Mouse (Mus musculus): ENCODE measurements around the gene Pdia2. TPM values are rescaled to one million over a fixed set of nuclear protein-coding genes. Genes with fewer than 3 reads are reported as not detected.

Gene Pdia2
- 23.2 TPM in 1 of 2 replicates, not detected in the other for polyA plus RNA-seq (2012; rRNA removed)

DNA sequence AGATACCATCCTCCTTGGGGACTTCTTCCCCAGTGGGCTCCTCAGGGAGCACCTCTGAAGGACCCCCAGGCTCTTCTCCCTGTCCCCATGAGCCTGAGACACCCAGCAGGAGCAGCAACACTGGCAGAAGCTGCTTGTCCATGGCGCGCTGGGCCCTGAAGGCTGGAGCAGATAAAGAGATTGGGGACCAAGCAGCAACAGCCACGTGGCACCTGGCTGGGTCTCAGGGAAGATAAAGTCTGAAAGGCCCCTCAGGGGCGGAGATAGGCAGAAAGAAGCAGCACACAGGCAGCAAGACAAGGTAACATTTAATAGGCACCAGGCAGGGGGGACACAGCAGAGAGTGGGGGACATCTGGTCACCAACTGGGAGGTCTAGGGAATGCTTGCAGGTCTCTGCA, at the start of gene Pdia2:
Pdia2 (minus strand) TSS at position 196 of the 400 bp plus-strand sequence.

GRCm38 (mm10) chr17:26244101-26244841, 45.4 kb upstream of the Pdia2 start, which contains the start of gene Fam234a:
Gene Fam234a (minus strand): TSS chr17:26244242.

DNA sequence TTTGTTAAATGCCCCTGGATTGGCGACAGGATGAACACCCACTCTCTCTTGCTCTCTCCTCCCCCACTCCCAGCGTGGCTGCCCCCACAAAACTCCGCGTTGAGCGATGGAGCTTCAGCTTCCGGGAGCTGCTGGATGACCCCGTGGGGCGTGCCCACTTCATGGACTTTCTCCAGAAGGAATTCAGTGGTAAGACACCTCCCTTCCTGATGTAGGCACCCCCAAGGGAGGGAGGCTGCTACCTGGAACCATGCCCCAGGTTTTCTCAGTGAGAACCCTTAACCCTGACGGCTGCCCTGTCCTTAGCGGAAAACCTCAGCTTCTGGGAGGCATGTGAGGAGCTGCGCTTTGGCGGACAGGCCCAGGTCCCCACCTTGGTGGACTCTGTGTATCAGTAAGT, 8.8 kb upstream of the Pdia2 start, which contains the start of gene Arhgdig:
Arhgdig (minus strand) TSS at position 101 of the 400 bp plus-strand sequence.

DNA sequence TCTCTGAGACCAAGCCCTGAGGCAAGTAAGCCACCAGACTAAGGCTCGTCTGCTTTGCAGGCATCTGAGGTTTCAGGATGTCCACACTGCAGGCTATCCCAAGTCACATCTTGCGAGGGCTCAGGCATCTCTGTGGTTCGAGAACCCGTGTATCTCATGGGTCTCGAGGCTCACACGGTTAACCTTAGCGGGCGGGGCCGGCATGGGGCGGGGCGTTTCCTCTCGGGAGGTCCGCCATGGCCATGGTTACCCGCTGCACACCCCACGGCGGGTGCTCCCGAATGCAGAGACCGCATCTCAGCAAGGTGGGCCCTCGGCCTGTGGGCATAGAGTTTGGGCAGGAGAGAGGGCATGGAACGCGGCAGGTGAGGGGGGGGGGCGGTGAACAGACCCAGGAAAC, 3.9 kb upstream of the Pdia2 start, which contains the start of gene Rgs11:
Rgs11 (plus strand) TSS at position 215 of the 400 bp plus-strand sequence.

Other genes with a start within 250 kb of the Pdia2 start
- 0.10 TPM in 1 of 2 replicates, not detected in the other for gene A930017K11Rik, start 246.5 kb downstream of the Pdia2 start, polyA plus RNA-seq (2012; rRNA removed)
- 50.6 and 50.9 TPM in 2 replicates for gene Capn15, start 213.3 kb downstream of the Pdia2 start, polyA plus RNA-seq (2012; rRNA removed)
- 25.1 and 27.4 TPM in 2 replicates for gene Rab11fip3, start 129.5 kb downstream of the Pdia2 start, polyA plus RNA-seq (2012; rRNA removed)
- 21.1 and 26.3 TPM in 2 replicates for gene Decr2, start 108.8 kb downstream of the Pdia2 start, polyA plus RNA-seq (2012; rRNA removed)
- gene Nme4, start 103.5 kb downstream of the Pdia2 start, polyA plus RNA-seq (2012; rRNA removed) = 15.7 and 16.6 TPM in 2 replicates
- gene Tmem8, start 85.8 kb downstream of the Pdia2 start, polyA plus RNA-seq (2012; rRNA removed) = 261 and 361 TPM in 2 replicates
- gene Mrpl28, start 75.6 kb downstream of the Pdia2 start, polyA plus RNA-seq (2012; rRNA removed) = 87.5 and 93.2 TPM in 2 replicates
- gene Axin1, start 60.4 kb downstream of the Pdia2 start, polyA plus RNA-seq (2012; rRNA removed) = 16.4 and 17.1 TPM in 2 replicates
- gene Rgs11, start 3.9 kb upstream of the Pdia2 start, polyA plus RNA-seq (2012; rRNA removed) = 21.4 and 22.3 TPM in 2 replicates
- gene Arhgdig, start 8.7 kb upstream of the Pdia2 start, polyA plus RNA-seq (2012; rRNA removed) = 3.7 and 8.9 TPM in 2 replicates
- gene Fam234a, start 45.2 kb upstream of the Pdia2 start, polyA plus RNA-seq (2012; rRNA removed) = 210 and 239 TPM in 2 replicates
- 13.9 and 19.6 TPM in 2 replicates for gene Luc7l, start 53.8 kb upstream of the Pdia2 start, polyA plus RNA-seq (2012; rRNA removed)
- 130 and 139 TPM in 2 replicates for gene Neurl1b, start 215.7 kb upstream of the Pdia2 start, polyA plus RNA-seq (2012; rRNA removed)

Data from colon, adult 2 months (tissue).